Mouse (Mus musculus): Measurements from ENCODE around the gene Lrrfip1. TPM values are rescaled to one million over a fixed set of nuclear protein-coding genes. Genes with fewer than 3 reads are reported as not detected.

Gene Lrrfip1
- 11.7 and 13.8 TPM in 2 replicates for polyA plus RNA-seq (2012; ENCODE audit: insufficient read depth, insufficient read length, missing spikeins)

DNA sequence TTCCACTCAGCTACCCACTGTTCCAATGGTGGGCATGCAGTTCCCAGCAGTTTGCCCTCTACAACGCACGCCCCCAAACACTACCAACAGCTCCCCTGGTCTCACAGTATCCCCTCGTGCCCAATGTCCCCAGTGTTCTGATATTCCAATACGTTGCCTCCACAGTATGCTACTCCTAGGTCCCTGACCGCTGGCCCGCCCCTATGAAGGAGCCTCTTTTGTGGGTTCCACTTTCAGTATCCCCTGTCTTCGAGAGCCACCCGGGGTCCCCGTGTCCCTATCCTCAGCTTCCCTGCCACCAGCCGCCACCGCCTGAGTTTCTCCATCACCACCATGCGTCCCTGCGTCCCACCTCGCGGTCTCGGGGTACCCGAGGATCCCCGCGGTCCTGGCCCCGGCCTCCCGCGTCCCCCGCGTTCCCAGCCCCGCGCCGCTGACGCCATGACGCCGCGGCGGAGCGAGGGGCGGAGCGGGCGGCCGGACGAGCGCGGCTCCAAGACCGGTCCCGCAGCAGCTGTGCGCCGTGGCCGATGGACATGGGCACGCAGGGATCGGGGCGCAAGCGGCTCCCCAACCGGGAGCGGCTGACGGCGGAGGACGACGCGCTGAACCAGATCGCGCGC is at the start of gene Lrrfip1:
TSS of gene Lrrfip1 (plus strand) at position 470 of the 623 bp plus-strand sequence.
- H3K4me1 ChIP-seq (ENCODE audit: control insufficient read depth, insufficient read depth, insufficient read length, low read length) = peaks cover 28% of the 10 kb centered on the region
- H3K27ac ChIP-seq (replicated peaks; ENCODE audit: low read depth, low read length) = peak within 1 kb of the TSS; percentile 75
- H3K4me3 ChIP-seq (ENCODE audit: insufficient read depth, low read depth, low read length) = peak within 1 kb of the TSS; percentile 91

DNA sequence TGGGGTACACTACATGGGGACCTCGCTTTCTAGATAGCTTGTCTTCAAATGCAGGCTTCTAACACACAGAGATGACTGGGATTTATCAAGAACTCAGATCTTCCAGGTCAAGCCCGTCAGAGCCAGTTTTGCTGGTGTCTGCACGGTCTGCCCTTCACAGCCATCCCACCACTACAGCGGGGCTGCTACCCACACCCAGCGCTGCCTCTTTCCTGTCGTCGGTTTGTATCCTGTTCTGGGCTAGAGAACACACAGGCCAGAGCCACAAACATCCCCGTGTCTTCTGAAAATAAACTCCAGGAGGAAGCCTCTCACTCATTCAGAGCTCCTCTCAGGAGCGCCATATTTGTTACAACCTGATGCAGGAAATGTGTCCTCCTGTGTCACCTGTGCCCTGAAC is 49.2 kb upstream of the Lrrfip1 start:
- no peak overlapping the region for H3K4me3 ChIP-seq (ENCODE audit: insufficient read depth, low read depth, low read length)
- no peaks in the 10 kb centered on the region for H3K4me1 ChIP-seq (ENCODE audit: control insufficient read depth, insufficient read depth, insufficient read length, low read length)
- no peak overlapping the region for H3K27ac ChIP-seq (replicated peaks; ENCODE audit: low read depth, low read length)

DNA sequence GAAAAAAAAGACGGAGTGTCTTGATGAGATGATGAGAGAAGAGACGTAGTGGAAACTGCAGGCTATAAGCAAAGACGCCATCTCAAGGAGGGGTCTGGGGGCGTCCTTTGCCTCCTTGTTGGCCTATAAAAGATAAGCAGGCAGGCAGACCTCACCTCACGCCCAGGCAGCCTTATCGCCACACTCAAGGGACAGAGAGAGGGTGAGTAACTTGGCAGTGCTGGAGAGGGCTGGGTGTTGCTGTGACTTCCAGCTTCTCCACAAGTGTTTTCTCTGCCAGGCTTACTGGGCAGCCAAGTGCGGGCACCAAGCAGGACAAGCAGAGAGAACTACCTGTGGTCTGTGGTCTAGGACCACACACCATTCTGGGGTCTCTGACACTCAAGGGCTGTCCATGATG is 46.9 kb upstream of the Lrrfip1 start:
- Histone ChIP-seq H3K4me1 (ENCODE audit: control insufficient read depth, insufficient read depth, insufficient read length, low read length) (no peaks in the 10 kb centered on the region), H3K4me3 (ENCODE audit: insufficient read depth, low read depth, low read length) (no peak overlapping the region), H3K27ac (replicated peaks; ENCODE audit: low read depth, low read length) (no peak overlapping the region)

DNA sequence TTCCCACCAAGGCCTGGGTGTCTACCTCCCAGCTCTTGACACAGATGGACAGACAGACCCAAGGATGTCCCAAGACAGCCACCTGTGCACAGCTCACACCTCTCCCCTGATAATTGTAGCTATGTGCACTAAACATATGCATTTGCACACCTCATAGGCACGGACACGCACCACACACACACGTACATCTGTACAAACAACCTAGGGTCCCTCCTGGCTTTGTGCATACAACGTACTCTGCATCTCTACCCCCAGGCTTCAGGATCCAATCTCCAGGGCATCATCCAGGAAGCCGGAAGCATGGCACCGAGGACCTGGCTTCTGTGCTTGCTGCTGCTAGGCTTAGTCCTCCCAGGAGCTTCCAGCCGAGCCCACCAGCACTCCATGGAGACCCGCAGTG is 45.7 kb upstream of the Lrrfip1 start, which contains the start of gene Prlh:
TSS of gene Prlh (plus strand) at position 301 of the 400 bp plus-strand sequence.
- H3K4me3 ChIP-seq (ENCODE audit: insufficient read depth, low read depth, low read length) = no peak within 1 kb of the TSS
- no peaks in the 10 kb centered on the region for H3K4me1 ChIP-seq (ENCODE audit: control insufficient read depth, insufficient read depth, insufficient read length, low read length)
- no peak within 1 kb of the TSS for H3K27ac ChIP-seq (replicated peaks; ENCODE audit: low read depth, low read length)

DNA sequence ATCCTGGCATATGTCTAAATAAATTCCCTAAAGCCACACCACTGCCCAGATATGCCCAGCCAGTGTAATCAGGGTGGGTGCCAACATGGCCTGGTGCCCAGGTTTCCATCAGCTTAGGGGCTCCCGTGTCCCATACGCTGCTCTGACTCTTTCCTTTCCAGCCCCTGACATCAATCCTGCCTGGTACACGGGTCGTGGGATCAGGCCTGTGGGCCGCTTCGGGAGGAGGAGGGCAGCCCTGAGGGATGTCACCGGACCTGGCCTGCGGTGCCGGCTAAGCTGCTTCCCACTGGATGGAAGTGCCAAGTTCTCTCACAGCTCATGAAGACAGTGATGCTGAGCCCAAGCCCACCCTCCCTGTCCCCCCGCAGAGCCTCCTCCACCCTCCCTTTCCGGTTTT is 44.8 kb upstream of the Lrrfip1 start:
- Histone ChIP-seq H3K4me1 (ENCODE audit: control insufficient read depth, insufficient read depth, insufficient read length, low read length) (no peaks in the 10 kb centered on the region), H3K27ac (replicated peaks; ENCODE audit: low read depth, low read length) (no peak overlapping the region), H3K4me3 (ENCODE audit: insufficient read depth, low read depth, low read length) (no peak overlapping the region)

DNA sequence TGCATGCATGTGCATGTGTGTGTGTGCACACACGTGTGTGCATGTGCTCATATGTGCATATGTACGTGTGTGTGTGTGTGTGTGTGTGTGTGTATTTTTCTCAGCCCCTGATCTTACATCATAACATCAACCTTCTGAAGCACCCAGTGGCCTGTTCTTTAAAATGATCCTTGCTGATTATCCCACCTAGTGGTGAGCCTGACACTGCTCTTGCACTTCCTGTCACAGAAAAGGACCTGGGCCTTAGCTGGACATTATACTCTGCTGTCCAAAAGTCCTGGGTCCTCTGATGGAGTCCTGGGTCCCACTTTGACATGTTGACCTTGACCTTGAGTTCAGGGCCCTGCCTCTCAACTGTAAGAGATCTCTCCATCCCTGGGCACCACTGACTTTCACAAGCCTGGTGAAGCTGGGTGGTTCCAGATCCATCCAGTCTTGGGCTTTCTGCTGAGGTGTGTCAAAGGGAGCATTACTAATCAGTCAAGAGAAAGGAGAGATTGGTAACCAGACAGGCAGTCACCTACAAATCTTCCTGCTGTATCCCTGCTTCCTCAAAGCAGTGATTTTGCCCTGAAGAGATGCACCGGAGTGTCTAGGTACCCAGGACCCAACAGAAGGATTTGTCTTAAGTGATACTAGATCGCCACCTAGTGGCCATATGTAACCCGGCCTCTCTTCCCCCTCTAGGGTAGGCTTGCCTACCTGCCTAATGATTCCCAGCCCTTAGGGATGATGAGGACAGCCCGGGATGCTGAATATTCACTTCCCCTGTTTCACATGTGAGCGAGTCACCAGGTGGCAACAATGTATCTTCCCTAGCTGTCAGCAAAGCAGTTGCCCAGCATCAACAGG is 42.1 kb upstream of the Lrrfip1 start:
- H3K27ac ChIP-seq (replicated peaks; ENCODE audit: low read depth, low read length) = no peak overlapping the region
- no peak overlapping the region for H3K4me3 ChIP-seq (ENCODE audit: insufficient read depth, low read depth, low read length)
- H3K4me1 ChIP-seq (ENCODE audit: control insufficient read depth, insufficient read depth, insufficient read length, low read length) = no peaks in the 10 kb centered on the region

DNA sequence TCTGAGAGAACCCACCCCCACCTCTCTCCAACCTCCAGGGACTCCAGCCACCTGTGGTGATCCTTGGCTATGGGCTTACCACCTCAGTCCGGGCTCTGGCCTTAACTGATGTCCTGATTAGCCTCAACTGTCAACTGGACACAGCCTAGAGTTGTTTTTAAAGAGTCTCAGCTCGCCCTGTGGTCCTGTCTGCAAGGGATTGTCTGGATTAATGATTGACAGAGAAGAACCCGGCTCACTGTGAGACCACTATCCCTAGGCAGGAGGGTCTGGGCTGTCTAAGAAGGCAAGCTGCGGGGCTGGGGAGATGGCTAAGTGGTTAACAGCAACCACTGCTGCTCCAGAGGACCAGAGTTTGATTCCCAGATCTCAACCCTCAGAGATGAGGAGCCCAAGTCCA is 36.0 kb upstream of the Lrrfip1 start:
- Histone ChIP-seq H3K4me3 (ENCODE audit: insufficient read depth, low read depth, low read length) (no peak overlapping the region), H3K27ac (replicated peaks; ENCODE audit: low read depth, low read length) (no peak overlapping the region), H3K4me1 (ENCODE audit: control insufficient read depth, insufficient read depth, insufficient read length, low read length) (no peaks in the 10 kb centered on the region)

DNA sequence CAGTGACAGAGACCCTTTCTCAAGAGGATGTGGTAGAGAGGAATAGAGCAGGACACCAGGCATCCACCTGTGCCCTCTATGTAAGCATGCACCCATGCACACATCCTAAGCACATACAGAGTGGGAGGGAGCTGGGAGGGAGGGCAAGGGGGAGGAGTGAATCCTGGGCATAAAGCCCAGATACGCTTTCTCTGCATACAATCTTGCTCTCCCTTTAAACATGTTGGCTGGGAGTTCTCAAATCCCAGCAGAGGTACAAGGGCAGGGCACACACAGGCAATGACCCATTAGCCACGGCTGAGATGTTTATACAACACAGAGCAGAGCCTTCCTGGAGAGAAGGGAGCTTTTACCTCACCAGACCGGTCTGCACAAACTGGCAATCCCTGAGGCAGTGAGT is 35.5 kb upstream of the Lrrfip1 start:
- H3K4me3 ChIP-seq (ENCODE audit: insufficient read depth, low read depth, low read length) = no peak overlapping the region
- no peak overlapping the region for H3K27ac ChIP-seq (replicated peaks; ENCODE audit: low read depth, low read length)

DNA sequence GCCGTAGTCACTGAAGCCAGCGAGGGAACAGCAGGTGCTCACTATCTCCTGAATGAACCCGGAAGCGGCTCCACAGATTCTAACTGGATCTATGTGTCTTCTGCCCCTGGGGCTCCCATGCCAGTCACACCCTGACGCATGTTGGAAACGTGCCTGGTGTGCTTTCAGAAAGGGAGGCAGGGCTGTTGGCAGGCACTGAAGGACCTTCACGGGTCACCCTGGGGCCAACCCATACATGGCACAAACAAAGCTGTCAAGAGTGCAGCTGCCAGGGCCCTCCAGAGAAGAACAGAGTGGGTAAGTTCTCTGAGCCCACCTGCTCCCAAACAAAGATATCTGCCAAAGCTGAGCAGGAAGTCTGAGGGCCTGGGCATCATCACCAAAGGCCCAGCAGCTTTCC is 31.0 kb upstream of the Lrrfip1 start:
- no peaks in the 10 kb centered on the region for H3K4me1 ChIP-seq (ENCODE audit: control insufficient read depth, insufficient read depth, insufficient read length, low read length)
- no peak overlapping the region for H3K27ac ChIP-seq (replicated peaks; ENCODE audit: low read depth, low read length)
- H3K4me3 ChIP-seq (ENCODE audit: insufficient read depth, low read depth, low read length) = no peak overlapping the region

More for the DNA sequence above, 35.5 kb upstream of the Lrrfip1 start:
- H3K4me1 ChIP-seq (ENCODE audit: control insufficient read depth, insufficient read depth, insufficient read length, low read length) = no peaks in the 10 kb centered on the region

DNA sequence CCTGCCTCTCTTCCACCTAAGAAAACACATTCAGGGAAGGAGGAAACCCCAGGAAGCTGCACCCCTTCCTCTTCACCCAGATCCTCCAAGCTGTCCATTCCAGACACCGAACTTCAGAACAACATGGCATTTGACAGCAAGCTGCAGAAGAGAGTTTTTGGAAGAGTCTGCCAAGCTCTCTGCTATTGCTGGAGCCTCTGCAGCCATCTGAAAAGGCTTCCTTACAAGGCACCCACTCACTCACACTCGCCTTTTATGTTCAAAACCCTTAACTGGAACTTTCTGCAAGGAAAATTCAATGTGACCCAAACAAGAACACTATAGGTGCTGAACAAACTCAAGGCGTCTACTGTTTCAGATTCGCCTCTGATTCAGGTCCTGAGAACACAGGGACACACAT is 29.9 kb upstream of the Lrrfip1 start:
- H3K4me3 ChIP-seq (ENCODE audit: insufficient read depth, low read depth, low read length) = no peak overlapping the region
- H3K27ac ChIP-seq (replicated peaks; ENCODE audit: low read depth, low read length) = no peak overlapping the region
- no peaks in the 10 kb centered on the region for H3K4me1 ChIP-seq (ENCODE audit: control insufficient read depth, insufficient read depth, insufficient read length, low read length)

DNA sequence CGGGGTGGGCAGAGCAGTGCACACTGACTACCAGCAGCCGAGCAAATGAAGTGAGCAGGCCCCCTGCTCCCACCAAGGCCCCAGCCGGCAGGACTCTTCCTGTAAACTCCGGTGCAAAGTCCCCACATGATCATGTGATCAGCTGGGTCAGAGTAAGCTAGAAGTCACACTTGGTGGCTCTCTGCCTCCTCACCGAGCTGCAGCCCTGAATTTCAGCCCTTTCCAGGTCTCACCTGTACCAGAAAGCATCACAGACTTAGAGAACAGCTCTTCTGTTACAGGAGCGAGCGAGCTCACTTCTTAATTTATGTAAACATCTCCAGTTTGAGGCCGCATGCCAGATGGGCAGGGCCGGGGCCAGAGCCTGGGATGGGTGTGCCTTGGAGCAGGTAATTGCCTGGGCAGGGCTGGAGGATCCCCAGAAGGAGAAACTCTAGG is 29.2 kb upstream of the Lrrfip1 start, which contains the start of gene Rab17:
TSS of gene Rab17 (minus strand) at position 315 of the 438 bp plus-strand sequence.
- no peak within 1 kb of the TSS for H3K4me3 ChIP-seq (ENCODE audit: insufficient read depth, low read depth, low read length)
- no peak within 1 kb of the TSS for H3K27ac ChIP-seq (replicated peaks; ENCODE audit: low read depth, low read length)
- no peaks in the 10 kb centered on the region for H3K4me1 ChIP-seq (ENCODE audit: control insufficient read depth, insufficient read depth, insufficient read length, low read length)

DNA sequence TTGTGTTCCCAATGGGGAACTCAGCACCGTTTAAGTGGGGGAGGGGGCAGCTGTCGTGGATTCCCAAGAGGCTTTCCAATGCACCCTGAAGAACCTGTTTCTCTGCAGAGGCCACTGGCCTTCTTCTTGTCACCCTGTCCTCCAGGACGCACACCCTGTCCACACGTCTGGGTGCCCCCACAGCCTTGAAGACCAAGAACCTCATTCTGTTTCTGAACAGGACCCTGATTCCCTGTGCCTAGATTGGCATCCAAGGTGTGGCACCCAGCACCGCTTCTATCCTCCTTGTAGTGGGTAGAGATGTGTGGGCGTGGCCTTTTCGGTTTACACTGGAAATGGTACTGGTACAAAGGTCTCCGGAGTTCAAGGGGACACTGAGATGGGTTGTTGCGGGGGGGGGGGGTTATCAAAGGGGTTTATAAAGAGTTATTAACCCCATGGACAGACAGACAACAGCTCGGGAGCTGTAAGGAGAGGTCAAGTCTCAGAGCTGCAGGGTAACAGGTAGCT is 28.6 kb upstream of the Lrrfip1 start:
- H3K4me3 ChIP-seq (ENCODE audit: insufficient read depth, low read depth, low read length) = no peak overlapping the region
- no peaks in the 10 kb centered on the region for H3K4me1 ChIP-seq (ENCODE audit: control insufficient read depth, insufficient read depth, insufficient read length, low read length)
- no peak overlapping the region for H3K27ac ChIP-seq (replicated peaks; ENCODE audit: low read depth, low read length)

DNA sequence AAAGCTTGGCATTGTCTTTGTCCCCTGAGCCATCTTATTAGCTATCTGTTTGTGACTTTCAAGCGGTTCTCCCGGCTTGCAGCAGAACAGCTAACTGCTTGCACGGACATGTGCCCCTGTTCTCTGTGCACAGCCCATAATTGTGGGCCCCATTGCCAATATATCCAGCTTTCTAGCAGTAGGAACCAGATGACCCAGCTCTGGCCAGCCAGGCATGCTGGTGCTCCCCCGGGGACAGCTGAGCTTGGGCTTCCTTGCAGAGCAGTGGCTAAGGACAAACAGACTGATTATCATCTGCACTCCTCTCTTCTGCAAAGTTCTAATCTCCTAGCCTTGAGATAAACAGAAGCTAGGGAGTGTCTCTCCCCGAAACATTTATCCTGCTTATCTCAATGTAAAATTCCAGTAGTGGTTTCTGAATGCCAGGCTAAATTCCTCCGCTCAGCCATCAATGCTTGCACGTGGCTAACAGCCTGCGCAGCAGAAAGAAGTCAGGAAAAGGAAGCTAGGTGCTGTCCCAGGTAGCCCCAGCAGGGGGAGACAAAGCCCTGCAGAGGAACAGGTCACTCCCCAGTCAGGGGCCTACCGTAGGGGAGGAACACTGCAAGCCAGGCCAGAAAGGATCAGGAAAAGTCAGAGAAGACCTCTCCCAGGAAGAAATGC is 25.5 kb upstream of the Lrrfip1 start:
- H3K27ac ChIP-seq (replicated peaks; ENCODE audit: low read depth, low read length) = no peak overlapping the region
- H3K4me1 ChIP-seq (ENCODE audit: control insufficient read depth, insufficient read depth, insufficient read length, low read length) = no peaks in the 10 kb centered on the region
- H3K4me3 ChIP-seq (ENCODE audit: insufficient read depth, low read depth, low read length) = no peak overlapping the region

DNA sequence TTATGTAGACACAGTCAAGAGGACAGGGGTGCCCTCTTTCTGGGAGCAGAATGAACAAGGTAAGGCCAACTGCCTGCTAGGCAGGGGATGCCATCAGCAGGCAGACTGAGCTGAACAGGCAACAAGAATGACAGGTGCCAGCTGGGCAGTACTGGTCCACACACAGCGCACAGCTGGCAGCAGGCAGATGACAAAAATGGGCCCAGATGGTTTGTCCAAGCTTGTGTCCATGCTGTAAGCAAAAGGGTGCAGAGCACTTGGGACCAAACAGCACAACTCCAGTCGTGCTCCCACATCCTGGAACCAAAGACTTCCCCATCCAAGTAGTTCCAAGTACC is 25.0 kb upstream of the Lrrfip1 start:
- Histone ChIP-seq H3K4me1 (ENCODE audit: control insufficient read depth, insufficient read depth, insufficient read length, low read length) (no peaks in the 10 kb centered on the region), H3K4me3 (ENCODE audit: insufficient read depth, low read depth, low read length) (no peak overlapping the region), H3K27ac (replicated peaks; ENCODE audit: low read depth, low read length) (no peak overlapping the region)
